Mouse (Mus musculus) brain, adult 10 weeks (tissue): ENCODE data around the gene Taf6l. TPM values are rescaled to one million over a fixed set of nuclear protein-coding genes. Genes with fewer than 3 reads are reported as not detected.

ENCODE experiments used
- polyA plus RNA-seq: library from polyadenylated mRNA; stranded (reverse); fragments of 350-450 nt; fragmentation: Illumina TruSeq; extraction: RNeasy Lipid Tissue Mini Kit (QIAGEN cat#74804); gene quantifications from one replicate; pipeline ENCODE4 v1.2.3, GENCODE M21; 2015; ENCODE audit warnings: low read depth, low replicate concordance

The Taf6l gene
- polyA plus RNA-seq, 1 experiment from 2014 or later, result 12.2 TPM

Other genes with a start within 250 kb of the Taf6l start
- gene Slc22a8, start 195.2 kb downstream of the Taf6l start, polyA plus RNA-seq, result 13.3 TPM
- gene Slc22a6, start 168.4 kb downstream of the Taf6l start, polyA plus RNA-seq, result 2.3 TPM
- gene Chrm1, start 122.6 kb downstream of the Taf6l start, polyA plus RNA-seq, result 78.9 TPM
- 155 TPM for gene Slc3a2, start 63.0 kb downstream of the Taf6l start, polyA plus RNA-seq
- 52.0 TPM for gene Wdr74, start 50.6 kb downstream of the Taf6l start, polyA plus RNA-seq
- not detected for gene 1700092M07Rik, start 45.7 kb downstream of the Taf6l start, polyA plus RNA-seq
- 93.3 TPM for gene Stx5a, start 45.0 kb downstream of the Taf6l start, polyA plus RNA-seq
- 89.5 TPM for gene Nxf1, start 29.3 kb downstream of the Taf6l start, polyA plus RNA-seq
- gene Tmem223, start 15.4 kb downstream of the Taf6l start, polyA plus RNA-seq, result 109 TPM
- 11.0 TPM for gene Tmem179b, start 11.9 kb downstream of the Taf6l start, polyA plus RNA-seq
- 206 TPM for gene Polr2g, start 12.2 kb upstream of the Taf6l start, polyA plus RNA-seq
- 4.3 TPM for gene Zbtb3, start 16.1 kb upstream of the Taf6l start, polyA plus RNA-seq
- gene Ttc9c, start 32.9 kb upstream of the Taf6l start, polyA plus RNA-seq, result 38.9 TPM
- gene Hnrnpul2, start 33.6 kb upstream of the Taf6l start, polyA plus RNA-seq, result 102 TPM
- not detected for gene AC129217.1, start 43.4 kb upstream of the Taf6l start, polyA plus RNA-seq
- 92.5 TPM for gene Bscl2, start 51.0 kb upstream of the Taf6l start, polyA plus RNA-seq
- gene Gng3, start 52.8 kb upstream of the Taf6l start, polyA plus RNA-seq, result 191 TPM
- 0.82 TPM for gene Lrrn4cl, start 64.4 kb upstream of the Taf6l start, polyA plus RNA-seq
- 140 TPM for gene Ubxn1, start 85.1 kb upstream of the Taf6l start, polyA plus RNA-seq
- gene Uqcc3, start 94.5 kb upstream of the Taf6l start, polyA plus RNA-seq, result 52.0 TPM
- 15.7 TPM for gene Lbhd1, start 97.3 kb upstream of the Taf6l start, polyA plus RNA-seq
- gene Gm49403, start 97.5 kb upstream of the Taf6l start, polyA plus RNA-seq, result not detected
- 47.2 TPM for gene 1810009A15Rik, start 102.4 kb upstream of the Taf6l start, polyA plus RNA-seq
- not detected for gene Gm49416, start 102.5 kb upstream of the Taf6l start, polyA plus RNA-seq
- gene Ints5, start 106.6 kb upstream of the Taf6l start, polyA plus RNA-seq, result 12.2 TPM
- 81.9 TPM for gene Ganab, start 111.7 kb upstream of the Taf6l start, polyA plus RNA-seq
- gene B3gat3, start 134.0 kb upstream of the Taf6l start, polyA plus RNA-seq, result 219 TPM
- gene Rom1, start 142.9 kb upstream of the Taf6l start, polyA plus RNA-seq, result 10.4 TPM
- gene Eml3, start 143.1 kb upstream of the Taf6l start, polyA plus RNA-seq, result 10.3 TPM
- 42.2 TPM for gene Mta2, start 155.5 kb upstream of the Taf6l start, polyA plus RNA-seq
- gene Tut1, start 167.4 kb upstream of the Taf6l start, polyA plus RNA-seq, result 16.9 TPM
- 367 TPM for gene Eef1g, start 180.6 kb upstream of the Taf6l start, polyA plus RNA-seq
- gene Ahnak, start 202.9 kb upstream of the Taf6l start, polyA plus RNA-seq, result 5.2 TPM